In genomic region chr14:119099570-119099891, GRCm38 (mm10) we compare ENCODE assay signal across 8 mouse cellular contexts. TPM values are rescaled to one million over a fixed set of nuclear protein-coding genes. Genes with fewer than 3 reads are reported as not detected.
DNase-seq lines count a peak whose midpoint lies in the region; ATAC-seq and TF ChIP-seq lines count a peak whose summit lies in the region.

No protein-coding gene starts in this region.

- 29% methylated on average over 13 of the region's 13 CpGs for WGBS in spleen, adult 2 months
- 3% methylated on average over 13 of the region's 13 CpGs for WGBS in liver, embryonic 11.5 days
- WGBS in stomach, postnatal 0 days, result 3% methylated on average over 13 of the region's 13 CpGs

- peaks cover 2% of the 10 kb centered on the region; the same call in 1 of the 2 replicates for H3K4me1 ChIP-seq in erythroblast, embryonic 14.5 days (ENCODE audit: control insufficient read depth)
- H3K4me1 ChIP-seq in spleen, adult 2 months (ENCODE audit: control insufficient read depth, insufficient read depth, insufficient read length), result peaks cover 3% of the 10 kb centered on the region; the same call in 1 of the 2 replicates
- no peaks in the 10 kb centered on the region for H3K4me1 ChIP-seq in liver, embryonic 11.5 days (replicated peaks; ENCODE audit: control insufficient read depth, insufficient read depth, low read length)
- H3K4me1 ChIP-seq in stomach, postnatal 0 days (replicated peaks; ENCODE audit: control insufficient read depth, insufficient read depth), result peaks cover 3% of the 10 kb centered on the region; the same call in 1 of the 2 replicates

- TF ChIP-seq POLR2A in spleen, adult 2 months (IDR thresholded peaks at IDR 0.05; ENCODE audit: low read depth, low read length), result no peak

- no peak for DNase-seq in spleen, adult 2 months (ENCODE audit: low read depth in 1 of 2, low spot score in 2 of 2)
- DNase-seq in spleen, postnatal 14 days (ENCODE audit: low spot score in 2 of 2), result no peak
- DNase-seq in liver, embryonic 11.5 days (ENCODE audit: low spot score), result no peak
- no peak for DNase-seq in stomach, postnatal 0 days (ENCODE audit: low spot score)
- no peak for DNase-seq in right cerebral cortex, adult 18-20 months
- no peak for DNase-seq in right cerebral cortex, postnatal 10 days (ENCODE audit: low spot score in 2 of 2)

- TF ChIP-seq EP300 in stomach, postnatal 0 days (optimal IDR thresholded peaks at IDR 0.05), result no peak

- H3K9me3 ChIP-seq in erythroblast, embryonic 14.5 days (ENCODE audit: control insufficient read depth, low read length), result peaks cover 2% of the 10 kb centered on the region; the same call in 1 of the 2 replicates
- H3K9me3 ChIP-seq in liver, embryonic 11.5 days (ENCODE audit: control insufficient read depth, low read length), result no peaks in the 10 kb centered on the region
- no peaks in the 10 kb centered on the region for H3K9me3 ChIP-seq in stomach, postnatal 0 days (ENCODE audit: control insufficient read depth, low read length)

- no peaks in the 10 kb centered on the region for H3K36me3 ChIP-seq in erythroblast, embryonic 14.5 days (ENCODE audit: control insufficient read depth)
- no peaks in the 10 kb centered on the region for H3K36me3 ChIP-seq in spleen, adult 2 months (ENCODE audit: control insufficient read depth, insufficient read depth, low read length)
- H3K36me3 ChIP-seq in liver, embryonic 11.5 days (ENCODE audit: control insufficient read depth, insufficient read depth, low read length), result no peaks in the 10 kb centered on the region
- no peaks in the 10 kb centered on the region for H3K36me3 ChIP-seq in stomach, postnatal 0 days (ENCODE audit: control insufficient read depth, insufficient read depth, low read length)

- H3K4me3 ChIP-seq in erythroblast, embryonic 14.5 days (replicated peaks), result peak overlapping the region; percentile 60
- H3K4me3 ChIP-seq in spleen, adult 2 months (ENCODE audit: extremely low read depth, insufficient read depth, insufficient read length), result peak overlapping the region; percentile 42; the same call in 1 of the 2 replicates
- H3K4me3 ChIP-seq in liver, embryonic 11.5 days (ENCODE audit: low read depth, low read length), result peak overlapping the region; percentile 67
- peak overlapping the region; percentile 70 for H3K4me3 ChIP-seq in stomach, postnatal 0 days (ENCODE audit: low read depth, low read length)

- peak overlapping the region; percentile 83 for H3K4me2 ChIP-seq in liver, embryonic 11.5 days
- H3K4me2 ChIP-seq in stomach, postnatal 0 days (replicated peaks; ENCODE audit: low read depth), result peak overlapping the region; percentile 89

- H3K27me3 ChIP-seq in erythroblast, embryonic 14.5 days (ENCODE audit: control insufficient read depth), result peaks cover 25% of the 10 kb centered on the region
- H3K27me3 ChIP-seq in spleen, adult 2 months (ENCODE audit: control insufficient read depth, insufficient read depth, low read length), result peaks cover 8% of the 10 kb centered on the region
- peaks cover 12% of the 10 kb centered on the region; the same call in 1 of the 2 replicates for H3K27me3 ChIP-seq in liver, embryonic 11.5 days (replicated peaks; ENCODE audit: control insufficient read depth, insufficient read depth, low read length)
- no peaks in the 10 kb centered on the region for H3K27me3 ChIP-seq in stomach, postnatal 0 days (ENCODE audit: control insufficient read depth, insufficient read depth, low read length)

- H3K27ac ChIP-seq in spleen, adult 2 months (ENCODE audit: insufficient read depth, low read length), result no peak overlapping the region
- H3K27ac ChIP-seq in liver, embryonic 11.5 days (ENCODE audit: low read depth, low read length), result no peak overlapping the region
- H3K27ac ChIP-seq in stomach, postnatal 0 days (replicated peaks), result peak overlapping the region; percentile 49; the same call in 1 of the 2 replicates

- no peak for ATAC-seq in erythroblast, adult 5-6 weeks (replicated peaks; ENCODE audit: low FRiP score, poor library complexity, severe bottlenecking)
- ATAC-seq in liver, embryonic 11.5 days (replicated peaks; ENCODE audit: low FRiP score), result peak; percentile 73; the same call in 1 of the 2 replicates
- ATAC-seq in stomach, postnatal 0 days (ENCODE audit: low FRiP score, low TSS enrichment), result peak; percentile 75

- TF ChIP-seq CTCF in spleen, adult 2 months (IDR thresholded peaks at IDR 0.05; ENCODE audit: extremely low read depth, insufficient read depth, insufficient read length, insufficient replicate concordance), result no peak
- TF ChIP-seq CTCF in stomach, postnatal 0 days (IDR thresholded peaks at IDR 0.05; ENCODE audit: low read depth), result no peak

- H3K9ac ChIP-seq in liver, embryonic 11.5 days (ENCODE audit: low read depth, low read length), result peak overlapping the region; percentile 68
- peak overlapping the region; percentile 76 for H3K9ac ChIP-seq in stomach, postnatal 0 days (ENCODE audit: low read length)

RNA-seq across cellular contexts. Expression of gene Uggt2, which starts 0.3 kb away (rescaled TPM):
- not detected in 2 replicates for polyA plus RNA-seq in erythroblast, embryonic 14.5 days (2012)
- total RNA-seq in erythroblast, adult 5-6 weeks (2015; ENCODE audit: low replicate concordance), result not detected in 2 replicates
- 2.2 TPM in 1 of 2 replicates, not detected in the other for total RNA-seq in erythroblast, adult 5-6 weeks (2017; ENCODE audit: low replicate concordance)
- polyA plus RNA-seq in spleen, adult 2 months (2012; rRNA removed), result 0.54 and 0.57 TPM in 2 replicates
- polyA plus RNA-seq in liver, embryonic 11.5 days (2014; fragmentation: Nextera tagmentation; extraction: Ambion mirVana), result 7.0 and 7.3 TPM in 2 replicates
- 2.7 and 3.2 TPM in 2 replicates for polyA plus RNA-seq in stomach, postnatal 0 days (2015; fragmentation: Nextera tagmentation; extraction: Ambion mirVana)

RNA-seq across cellular contexts. Expression of gene Hs6st3, which starts 38.6 kb away (rescaled TPM):
- not detected in 2 replicates for polyA plus RNA-seq in erythroblast, embryonic 14.5 days (2012)
- total RNA-seq in erythroblast, adult 5-6 weeks (2015; ENCODE audit: low replicate concordance), result not detected in 2 replicates
- not detected in 2 replicates for total RNA-seq in erythroblast, adult 5-6 weeks (2017; ENCODE audit: low replicate concordance)
- not detected in 2 replicates for polyA plus RNA-seq in spleen, adult 2 months (2012; rRNA removed)
- 0.14 TPM in 1 of 2 replicates, not detected in the other for polyA plus RNA-seq in liver, embryonic 11.5 days (2014; fragmentation: Nextera tagmentation; extraction: Ambion mirVana)
- polyA plus RNA-seq in stomach, postnatal 0 days (2015; fragmentation: Nextera tagmentation; extraction: Ambion mirVana), result 0.11 TPM in 1 of 2 replicates, not detected in the other
